12 mouse cellular contexts compared by ENCODE assay signal in the genomic region with DNA sequence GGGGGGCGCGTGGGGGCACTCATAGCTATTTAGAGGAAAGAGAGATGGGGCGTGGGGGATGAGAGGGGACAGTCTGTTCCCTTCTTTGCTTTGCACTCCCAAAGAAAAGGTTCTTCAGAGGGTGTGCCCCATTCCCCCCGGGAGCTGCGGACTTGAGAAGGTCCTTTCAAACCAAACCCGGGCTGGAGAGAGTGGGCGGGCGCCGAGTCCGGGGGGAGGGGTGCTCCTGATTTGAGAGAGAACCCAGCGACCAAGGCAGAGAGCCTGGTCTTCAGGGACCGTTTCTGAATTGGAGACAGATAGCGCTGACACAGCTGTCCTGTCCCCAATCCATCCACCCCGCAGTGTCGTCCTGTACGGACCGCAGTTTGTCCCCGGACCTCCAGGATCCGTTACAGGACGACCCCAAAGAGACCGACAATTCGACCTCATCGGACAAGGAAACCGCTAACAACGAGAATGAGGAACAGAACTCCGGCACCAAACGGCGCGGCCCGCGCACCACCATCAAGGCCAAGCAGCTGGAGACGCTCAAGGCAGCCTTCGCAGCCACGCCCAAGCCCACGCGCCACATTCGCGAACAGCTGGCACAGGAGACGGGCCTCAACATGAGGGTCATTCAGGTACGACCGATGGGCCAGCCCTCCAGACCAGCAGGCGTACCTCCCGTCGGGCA. TPM values are rescaled to one million over a fixed set of nuclear protein-coding genes. Genes with fewer than 3 reads are reported as not detected.
DNase-seq lines count a peak whose midpoint lies in the region; ATAC-seq lines count a peak whose summit lies in the region.
"Had no signal": no experiment of that assay in that cellular context is flagged by ENCODE, and none has a peak within 500 bp of the region (broad histone marks: within the 10 kb centered on the region; RNA-seq: fewer than 3 reads in every experiment).

No protein-coding gene starts in this region.

- H3K4me2 ChIP-seq in heart, embryonic 15.5 days, result peak overlapping the region; percentile 76; the same call in 1 of the 2 replicates
- H3K4me2 ChIP-seq in embryonic facial prominence, embryonic 12.5 days (replicated peaks), result no peak overlapping the region
- peak overlapping the region; percentile 68 for H3K4me2 ChIP-seq in hindbrain, embryonic 16.5 days (ENCODE audit: low read length)
- peak overlapping the region; percentile 52 for H3K4me2 ChIP-seq in neural tube, embryonic 11.5 days (ENCODE audit: low read depth)

- DNase-seq in heart, postnatal 14 days, result no peak
- no peak for DNase-seq in neural tube, embryonic 11.5 days (ENCODE audit: low spot score)
- no peak for DNase-seq in gastrocnemius, postnatal 14 days
- DNase-seq in thymus, postnatal 0 days (ENCODE audit: low spot score), result no peak
- no peak for DNase-seq in lung, postnatal 10 days
- DNase-seq: left cerebral cortex, postnatal 4 days had no signal

- H3K27ac ChIP-seq in heart, embryonic 15.5 days, result no peak overlapping the region
- no peak overlapping the region for H3K27ac ChIP-seq in embryonic facial prominence, embryonic 12.5 days
- peak overlapping the region; percentile 73 for H3K27ac ChIP-seq in hindbrain, embryonic 16.5 days (ENCODE audit: low read depth, low read length)
- H3K27ac ChIP-seq in neural tube, embryonic 11.5 days (ENCODE audit: low read depth, low read length), result no peak overlapping the region
- H3K27ac ChIP-seq: kidney, postnatal 0 days had no signal

- peaks cover 100% of the 10 kb centered on the region for H3K27me3 ChIP-seq in heart, embryonic 15.5 days
- peaks cover 98% of the 10 kb centered on the region for H3K27me3 ChIP-seq in embryonic facial prominence, embryonic 12.5 days
- H3K27me3 ChIP-seq in hindbrain, embryonic 16.5 days (replicated peaks; ENCODE audit: control insufficient read depth, insufficient read depth, low read length), result peaks cover 29% of the 10 kb centered on the region
- peaks cover 98% of the 10 kb centered on the region for H3K27me3 ChIP-seq in neural tube, embryonic 11.5 days (ENCODE audit: control insufficient read depth, insufficient read depth, low read length)

- H3K9ac ChIP-seq in heart, embryonic 15.5 days, result no peak overlapping the region
- no peak overlapping the region for H3K9ac ChIP-seq in embryonic facial prominence, embryonic 12.5 days
- H3K9ac ChIP-seq in hindbrain, embryonic 16.5 days (ENCODE audit: low read depth, low read length), result peak overlapping the region; percentile 63
- peak overlapping the region; percentile 67 for H3K9ac ChIP-seq in neural tube, embryonic 11.5 days (ENCODE audit: low read length)

- H3K4me3 ChIP-seq in heart, embryonic 15.5 days, result peak overlapping the region; percentile 48; the same call in 1 of the 2 replicates
- 0 out of 2 replicates have a peak overlapping the region, but pooled peaks have one; percentile 8 for H3K4me3 ChIP-seq in embryonic facial prominence, embryonic 12.5 days
- H3K4me3 ChIP-seq in hindbrain, embryonic 16.5 days (ENCODE audit: low read length), result peak overlapping the region; percentile 49
- peak overlapping the region; percentile 40 for H3K4me3 ChIP-seq in neural tube, embryonic 11.5 days (ENCODE audit: low read depth, low read length)

- H3K9me3 ChIP-seq in heart, embryonic 15.5 days (replicated peaks), result no peaks in the 10 kb centered on the region
- H3K9me3 ChIP-seq in embryonic facial prominence, embryonic 12.5 days, result no peaks in the 10 kb centered on the region
- H3K9me3 ChIP-seq in hindbrain, embryonic 16.5 days (ENCODE audit: control insufficient read depth, low read length), result no peaks in the 10 kb centered on the region
- H3K9me3 ChIP-seq in neural tube, embryonic 11.5 days (ENCODE audit: control insufficient read depth, low read length), result no peaks in the 10 kb centered on the region

- H3K36me3 ChIP-seq in heart, embryonic 15.5 days, result no peaks in the 10 kb centered on the region
- H3K36me3 ChIP-seq in embryonic facial prominence, embryonic 12.5 days, result no peaks in the 10 kb centered on the region
- H3K36me3 ChIP-seq in hindbrain, embryonic 16.5 days (ENCODE audit: control insufficient read depth, insufficient read depth, low read length), result no peaks in the 10 kb centered on the region
- no peaks in the 10 kb centered on the region for H3K36me3 ChIP-seq in neural tube, embryonic 11.5 days (ENCODE audit: control insufficient read depth, insufficient read depth, low read length)

- no peak for ATAC-seq in heart, embryonic 15.5 days (replicated peaks; ENCODE audit: insufficient number of reproducible peaks, insufficient read depth, low FRiP score, low read depth)
- no peak for ATAC-seq in embryonic facial prominence, embryonic 12.5 days (ENCODE audit: insufficient number of reproducible peaks, insufficient read depth, low FRiP score, low TSS enrichment)
- ATAC-seq in hindbrain, embryonic 16.5 days, result no peak
- no peak for ATAC-seq in neural tube, embryonic 11.5 days (ENCODE audit: insufficient read depth, low FRiP score, low TSS enrichment)

- peaks cover 33% of the 10 kb centered on the region for H3K4me1 ChIP-seq in heart, embryonic 15.5 days (replicated peaks)
- H3K4me1 ChIP-seq in embryonic facial prominence, embryonic 12.5 days, result peaks cover 21% of the 10 kb centered on the region; the same call in 1 of the 2 replicates
- peaks cover 14% of the 10 kb centered on the region for H3K4me1 ChIP-seq in hindbrain, embryonic 16.5 days (ENCODE audit: control insufficient read depth, insufficient read depth, low read depth, low read length)
- H3K4me1 ChIP-seq in neural tube, embryonic 11.5 days (ENCODE audit: control insufficient read depth, insufficient read depth, low read length), result peaks cover 15% of the 10 kb centered on the region

- under 1% methylated on average over 44 of the region's 44 CpGs for WGBS in heart, embryonic 15.5 days
- WGBS in embryonic facial prominence, embryonic 12.5 days, result 1% methylated on average over 44 of the region's 44 CpGs
- under 1% methylated on average over 44 of the region's 44 CpGs for WGBS in hindbrain, embryonic 16.5 days
- under 1% methylated on average over 44 of the region's 44 CpGs for WGBS in neural tube, embryonic 11.5 days

- intact Hi-C loops in heart, postnatal 14 days (cut with DNase I), result no loop called here
- intact Hi-C loops in gastrocnemius, postnatal 14 days (cut with DNase I; ENCODE audit: low total_unique reads), result no loop called here

RNA-seq across cellular contexts. Expression of a gene that starts 3.6 kb away (rescaled TPM):
- polyA plus RNA-seq in heart, embryonic 15.5 days (2015; fragmentation: Nextera tagmentation; extraction: Ambion mirVana), result not detected in 2 replicates
- total RNA-seq in heart, postnatal 14 days (2021), result not detected
- polyA plus RNA-seq in embryonic facial prominence, embryonic 12.5 days (2016; fragmentation: Nextera tagmentation; extraction: Ambion mirVana), result 0.96 and 1.9 TPM in 2 replicates
- 20.1 and 24.3 TPM in 2 replicates for polyA plus RNA-seq in hindbrain, embryonic 16.5 days (2015; fragmentation: Nextera tagmentation; extraction: Ambion mirVana)
- polyA plus RNA-seq in neural tube, embryonic 11.5 days (2014; fragmentation: Nextera tagmentation; extraction: Ambion mirVana), result 29.9 and 31.2 TPM in 2 replicates
- total RNA-seq in gastrocnemius, postnatal 14 days (2021), result not detected
- polyA plus RNA-seq in thymus, postnatal 0 days (2015; fragmentation: Nextera tagmentation; extraction: Ambion mirVana), result 0.05 TPM in 1 of 2 replicates, not detected in the other
- total RNA-seq: gastrocnemius, adult 8-10 months had no signal
- polyA plus RNA-seq: kidney, postnatal 0 days; spleen, adult 2 months had no signal

RNA-seq across cellular contexts. Expression of a gene that starts 37.5 kb away (rescaled TPM):
- 14.3 and 15.8 TPM in 2 replicates for polyA plus RNA-seq in heart, embryonic 15.5 days (2015; fragmentation: Nextera tagmentation; extraction: Ambion mirVana)
- 10 to 100 TPM in 1 of 2 experiments, 1 to 10 TPM in 1; 8.7 to 10.9 TPM for total RNA-seq in heart, postnatal 14 days (2021)
- 3.5 and 4.4 TPM in 2 replicates for polyA plus RNA-seq in embryonic facial prominence, embryonic 12.5 days (2016; fragmentation: Nextera tagmentation; extraction: Ambion mirVana)
- 8.1 and 9.4 TPM in 2 replicates for polyA plus RNA-seq in hindbrain, embryonic 16.5 days (2015; fragmentation: Nextera tagmentation; extraction: Ambion mirVana)
- 5.3 and 5.9 TPM in 2 replicates for polyA plus RNA-seq in neural tube, embryonic 11.5 days (2014; fragmentation: Nextera tagmentation; extraction: Ambion mirVana)
- under 1 TPM; 0.40 to 0.55 TPM for total RNA-seq in gastrocnemius, postnatal 14 days (2021)
- 1.2 and 1.3 TPM in 2 replicates for polyA plus RNA-seq in thymus, postnatal 0 days (2015; fragmentation: Nextera tagmentation; extraction: Ambion mirVana)

RNA-seq across cellular contexts. Expression of a gene that starts 41.2 kb away (rescaled TPM):
- polyA plus RNA-seq in heart, embryonic 15.5 days (2015; fragmentation: Nextera tagmentation; extraction: Ambion mirVana), result 0.33 TPM in 1 of 2 replicates, not detected in the other
- not detected for total RNA-seq in heart, postnatal 14 days (2021)
- not detected in 2 replicates for polyA plus RNA-seq in embryonic facial prominence, embryonic 12.5 days (2016; fragmentation: Nextera tagmentation; extraction: Ambion mirVana)
- polyA plus RNA-seq in hindbrain, embryonic 16.5 days (2015; fragmentation: Nextera tagmentation; extraction: Ambion mirVana), result 0.40 and 0.80 TPM in 2 replicates
- polyA plus RNA-seq in neural tube, embryonic 11.5 days (2014; fragmentation: Nextera tagmentation; extraction: Ambion mirVana), result not detected in 2 replicates
- total RNA-seq in gastrocnemius, postnatal 14 days (2021), result not detected
- polyA plus RNA-seq in thymus, postnatal 0 days (2015; fragmentation: Nextera tagmentation; extraction: Ambion mirVana), result 0.14 and 0.24 TPM in 2 replicates
- total RNA-seq: left cerebral cortex, postnatal 4 days had no signal
- polyA plus RNA-seq: kidney, postnatal 0 days; spleen, adult 2 months had no signal

Comparison
In these comparisons a context has a peak if more than half of its experiments do, and no peak if none do; other contexts are left out.
1. H3K9ac ChIP-seq: peak in hindbrain, embryonic 16.5 days (single experiment) and neural tube, embryonic 11.5 days (single experiment); none in heart, embryonic 15.5 days (single experiment) and embryonic facial prominence, embryonic 12.5 days (single experiment).
2. Peak in every context shown above with its lines, with median percentiles within 50 percentile points of each other: H3K4me3 ChIP-seq.